Mouse (Mus musculus) kidney, adult 2 months (tissue): ENCODE data around the gene Pdzk1ip1. TPM values are rescaled to one million over a fixed set of nuclear protein-coding genes. Genes with fewer than 3 reads are reported as not detected.

ENCODE experiments used
- DNase-seq: peaks from one replicate; pipeline ENCODE4 v3.0.0; 2021
- H3K27ac ChIP-seq: fragments of 200-500 bp; 2 replicates; pipeline ENCODE4 v1.5.1; 2012; ENCODE audit warnings: low read depth, low read length, control low read depth, inconsistent platforms; ENCODE audit not compliant: insufficient read depth
- H3K27me3 ChIP-seq: fragments of 200-500 bp; replicated peaks from 2 replicates; pipeline ENCODE4 v1.6.1; 2012; ENCODE audit warnings: mild to moderate bottlenecking, moderate library complexity, low read length, inconsistent platforms; ENCODE audit not compliant: control insufficient read depth, insufficient read depth
- H3K36me3 ChIP-seq: fragments of 200-500 bp; 2 replicates; pipeline ENCODE4 v1.6.1; 2012; ENCODE audit warnings: mild to moderate bottlenecking, moderate library complexity, low read length, inconsistent platforms; ENCODE audit not compliant: control insufficient read depth, insufficient read depth
- H3K4me1 ChIP-seq: fragments of 200-500 bp; 2 replicates; pipeline ENCODE4 v1.6.1; 2011; ENCODE audit warnings: low read length; ENCODE audit not compliant: control insufficient read depth, insufficient read depth
- H3K4me3 ChIP-seq: fragments of 200-500 bp; 2 replicates; pipeline ENCODE4 v1.5.1; 2011; ENCODE audit warnings: mild to moderate bottlenecking, low read depth, low read length, control low read depth; ENCODE audit not compliant: insufficient read depth
- CTCF ChIP-seq: fragments of 200-500 bp; conservative IDR thresholded peaks from 2 replicates; pipeline ENCODE4 v1.5.1; 2011; ENCODE audit warnings: low read depth, mild to moderate bottlenecking, control low read depth, low read length, moderate library complexity, mixed read lengths; ENCODE audit not compliant: insufficient read depth, insufficient read length
- POLR2A ChIP-seq: fragments of 200-500 bp; IDR thresholded peaks from one replicate; pipeline ENCODE4 v1.6.1; 2011; ENCODE audit warnings: low read depth, low read length, control low read depth
- WGBS: fragments of 180-500 bp; shearing (Covaris S2); methylation state at CpG from one replicate; pipeline ENCODE4 v1.1.7; 2018; 5-methylcytosine and 5-hydroxymethylcytosine counted together
- polyA plus RNA-seq: library from polyadenylated mRNA; depleted of rRNA; stranded (reverse); fragments of >200 nt; gene quantifications from 2 replicates; pipeline ENCODE4 v1.2.3, GENCODE M21; 2012

The Pdzk1ip1 gene
- polyA plus RNA-seq, 1 experiment: 3,641 TPM

DNA sequence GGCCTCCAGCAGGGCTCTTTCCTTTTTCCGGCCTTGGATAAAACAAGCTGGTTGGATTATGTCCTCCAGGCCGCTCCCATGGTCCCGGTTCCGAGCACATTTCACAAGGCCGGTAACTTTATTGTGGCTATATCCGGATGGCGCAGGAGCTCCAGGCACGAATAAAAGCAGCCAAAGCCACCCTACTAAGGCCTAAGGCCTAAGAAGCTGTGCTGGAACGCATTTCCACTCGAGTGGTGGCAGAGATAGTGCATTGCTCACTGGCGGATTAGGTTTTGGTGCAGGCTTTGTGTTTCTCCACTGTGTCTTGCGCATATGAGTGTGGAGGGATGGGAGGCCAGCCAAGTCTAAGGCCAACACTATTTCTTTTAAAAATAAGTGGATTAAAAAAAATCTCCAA is 28.6 kb upstream of the Pdzk1ip1 start:
- Histone ChIP-seq H3K4me3 (peak overlapping the region; percentile 52), H3K4me1 (peaks cover 4% of the 10 kb centered on the region; the same call in 1 of the 2 replicates), H3K27ac (peak overlapping the region; percentile 31; the same call in 1 of the 2 replicates), H3K36me3 (no peaks in the 10 kb centered on the region), H3K27me3 (peaks cover 19% of the 10 kb centered on the region)
- TF ChIP-seq POLR2A (no peak), CTCF (no peak)
- 38% methylated on average over 12 of the region's 12 CpGs for WGBS
- peak; percentile 58 for DNase-seq

DNA sequence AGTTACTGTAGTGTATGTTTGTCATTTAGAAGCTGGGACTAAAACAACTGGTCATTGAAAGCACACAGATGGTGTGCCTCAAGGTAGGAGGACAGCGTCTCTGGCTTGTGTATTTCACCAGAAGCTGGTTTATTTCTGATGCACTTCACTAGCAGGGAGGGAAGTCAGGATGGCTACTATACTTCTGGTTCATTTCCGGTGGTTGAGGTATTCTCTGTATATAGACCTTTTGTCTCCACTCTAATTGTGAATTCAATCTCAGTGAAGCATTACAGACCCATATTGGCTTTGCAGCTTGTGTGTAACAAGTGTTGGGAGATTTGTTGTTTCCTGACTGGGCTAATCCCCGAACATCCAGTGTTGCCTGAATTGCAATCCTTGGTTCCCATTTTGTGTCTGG is 27.8 kb upstream of the Pdzk1ip1 start:
- Histone ChIP-seq H3K27me3 (peaks cover 19% of the 10 kb centered on the region), H3K4me3 (no peak overlapping the region), H3K27ac (no peak overlapping the region), H3K4me1 (peaks cover 4% of the 10 kb centered on the region; the same call in 1 of the 2 replicates), H3K36me3 (no peaks in the 10 kb centered on the region)
- WGBS: 40% methylated on average over 3 of the region's 3 CpGs
- DNase-seq: no peak
- no peak for TF ChIP-seq CTCF
- TF ChIP-seq POLR2A: no peak

DNA sequence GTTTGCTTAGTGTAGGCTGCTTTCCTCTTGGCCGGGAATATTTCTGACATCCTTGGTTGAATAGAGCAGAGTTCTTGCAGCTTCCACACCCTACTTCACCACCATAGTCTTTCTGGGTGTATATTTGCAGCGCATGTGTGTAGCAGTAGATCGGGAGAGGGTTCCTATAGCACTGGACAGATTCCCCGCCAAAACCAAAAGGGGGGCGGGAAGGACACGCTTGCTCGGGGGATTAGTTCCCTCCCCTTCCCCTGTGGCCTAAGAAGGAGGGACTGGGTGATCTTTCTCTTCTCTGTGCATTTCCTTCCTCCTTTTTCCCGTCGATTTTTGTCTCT is 26.0 kb upstream of the Pdzk1ip1 start:
- Histone ChIP-seq H3K27me3 (peaks cover 12% of the 10 kb centered on the region; the same call in 1 of the 2 replicates), H3K36me3 (no peaks in the 10 kb centered on the region), H3K4me1 (no peaks in the 10 kb centered on the region), H3K4me3 (peak overlapping the region; percentile 43; the same call in 1 of the 2 replicates), H3K27ac (no peak overlapping the region)
- 10% methylated on average over 9 of the region's 9 CpGs for WGBS
- TF ChIP-seq POLR2A (no peak), CTCF (no peak)
- no peak for DNase-seq

DNA sequence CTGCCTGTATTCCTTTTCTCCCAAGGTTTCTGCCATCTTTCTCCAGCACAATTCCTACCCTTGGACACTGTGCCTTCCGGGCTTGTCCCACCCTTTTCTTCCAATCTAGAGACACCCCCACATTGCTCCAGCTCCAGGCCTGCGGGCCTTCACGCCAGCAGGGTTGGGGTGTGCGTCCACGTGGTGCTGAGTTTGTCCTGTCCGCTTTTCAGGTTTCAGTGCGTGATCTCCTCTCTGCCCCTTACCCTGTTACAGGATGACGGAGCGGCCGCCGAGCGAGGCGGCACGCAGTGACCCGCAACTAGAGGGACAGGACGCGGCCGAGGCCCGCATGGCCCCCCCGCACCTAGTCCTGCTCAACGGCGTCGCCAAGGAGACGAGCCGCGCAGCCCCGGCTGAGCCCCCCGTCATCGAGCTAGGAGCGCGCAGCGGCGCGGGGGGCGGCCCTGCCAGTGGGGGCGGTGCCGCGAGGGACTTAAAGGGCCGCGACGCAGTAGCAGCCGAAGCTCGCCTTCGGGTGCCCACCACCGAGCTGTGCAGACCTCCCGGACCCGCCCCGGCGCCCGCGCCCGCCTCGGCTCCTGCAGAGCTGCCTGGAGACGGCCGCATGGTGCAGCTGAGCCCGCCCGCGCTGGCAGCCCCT is 25.5 kb upstream of the Pdzk1ip1 start:
- Histone ChIP-seq H3K4me3 (peak overlapping the region; percentile 43), H3K4me1 (no peaks in the 10 kb centered on the region), H3K36me3 (no peaks in the 10 kb centered on the region), H3K27ac (no peak overlapping the region), H3K27me3 (peaks cover 10% of the 10 kb centered on the region; the same call in 1 of the 2 replicates)
- DNase-seq: peak; percentile 28
- no peak for TF ChIP-seq CTCF
- no peak for TF ChIP-seq POLR2A
- WGBS: 2% methylated on average over 57 of the region's 58 CpGs

DNA sequence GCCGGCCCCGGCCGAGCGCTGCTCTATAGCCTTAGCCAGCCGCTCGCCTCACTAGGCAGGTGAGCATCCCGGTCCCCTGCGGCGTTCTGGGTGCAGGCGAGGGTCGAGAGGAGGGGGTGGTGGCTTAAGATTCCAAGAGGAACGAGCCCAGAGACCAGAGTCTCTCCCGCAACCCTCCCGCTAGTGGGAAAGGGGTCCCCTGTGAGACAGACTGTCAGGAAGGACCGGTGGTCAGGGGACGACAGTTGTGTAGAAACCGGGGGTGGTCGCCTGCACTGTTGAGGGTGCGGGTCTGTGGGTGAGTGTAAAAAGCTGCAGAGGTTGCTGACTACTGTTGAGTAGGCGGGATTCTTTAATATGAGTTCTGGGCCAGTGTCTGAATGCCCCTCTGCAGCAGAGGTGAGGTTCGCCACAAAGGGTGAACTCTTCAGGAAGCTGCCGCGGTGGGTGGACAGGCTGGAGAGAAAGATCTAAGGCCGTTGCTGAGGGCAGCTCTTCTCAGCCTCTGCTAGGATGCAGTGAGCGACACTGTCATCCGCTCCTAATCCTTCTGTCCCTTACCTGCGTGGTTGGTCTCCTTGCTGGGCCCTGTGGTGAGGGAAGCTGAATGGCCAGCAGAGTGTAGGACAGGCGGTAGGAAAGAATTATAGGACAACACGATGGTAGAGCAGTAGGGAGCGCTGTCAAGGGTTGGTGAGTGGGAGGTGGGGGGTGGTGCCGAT is 24.8 kb upstream of the Pdzk1ip1 start:
- Histone ChIP-seq H3K36me3 (no peaks in the 10 kb centered on the region), H3K27me3 (peaks cover 10% of the 10 kb centered on the region; the same call in 1 of the 2 replicates), H3K27ac (no peak overlapping the region), H3K4me1 (no peaks in the 10 kb centered on the region), H3K4me3 (peak overlapping the region; percentile 43)
- WGBS: 9% methylated on average over 31 of the region's 31 CpGs
- TF ChIP-seq CTCF (no peak), POLR2A (no peak)
- no peak for DNase-seq

DNA sequence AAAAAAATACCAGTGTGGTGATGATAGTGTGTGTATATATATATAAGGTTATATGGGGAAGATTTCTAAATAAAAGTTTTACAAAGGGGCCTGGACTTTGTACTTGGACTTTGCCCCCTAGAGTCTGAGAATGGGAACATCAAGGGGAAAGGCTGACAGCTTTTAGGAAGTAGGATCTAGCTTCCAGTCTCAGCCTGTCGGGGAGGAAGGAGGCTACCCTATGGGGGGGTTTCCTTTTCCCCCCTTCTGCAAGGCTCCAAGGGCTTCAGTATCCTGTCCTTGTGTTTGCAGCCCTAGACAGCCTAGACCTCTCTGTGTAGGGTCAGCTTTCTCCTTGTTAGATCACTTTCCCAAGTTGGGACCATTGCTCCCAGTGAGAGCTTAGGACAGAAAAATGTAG is 16.8 kb upstream of the Pdzk1ip1 start:
- Histone ChIP-seq H3K27me3 (no peaks in the 10 kb centered on the region), H3K4me3 (no peak overlapping the region), H3K4me1 (no peaks in the 10 kb centered on the region), H3K36me3 (no peaks in the 10 kb centered on the region), H3K27ac (no peak overlapping the region)
- DNase-seq: no peak
- TF ChIP-seq CTCF (no peak), POLR2A (no peak)
- 18% methylated on average over 1 of the region's 1 CpGs for WGBS

DNA sequence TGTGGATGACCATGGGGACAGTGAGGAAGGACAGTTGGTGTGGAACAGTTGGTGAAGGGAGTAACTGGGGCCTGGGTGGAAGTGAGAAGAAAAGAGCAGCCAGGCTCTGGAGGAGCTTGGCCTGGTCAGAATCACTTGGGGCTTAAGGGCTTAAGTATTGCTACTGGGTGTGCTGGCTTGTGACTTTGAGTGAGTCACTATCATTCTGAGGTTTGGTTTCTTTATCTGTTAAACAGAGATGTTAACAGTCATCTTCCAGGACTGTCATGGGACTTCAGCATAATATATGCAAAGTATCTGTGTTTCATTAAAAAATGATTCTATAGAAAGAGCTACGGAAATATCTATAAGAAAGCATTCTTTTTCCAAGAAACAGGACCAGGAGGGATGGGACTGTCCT is 13.7 kb upstream of the Pdzk1ip1 start:
- H3K36me3 ChIP-seq: no peaks in the 10 kb centered on the region
- no peak for DNase-seq
- no peaks in the 10 kb centered on the region for H3K27me3 ChIP-seq
- TF ChIP-seq POLR2A (no peak), CTCF (no peak)
- H3K4me3 ChIP-seq: no peak overlapping the region
- peaks cover 4% of the 10 kb centered on the region; the same call in 1 of the 2 replicates for H3K4me1 ChIP-seq
- peak overlapping the region; percentile 26; the same call in 1 of the 2 replicates for H3K27ac ChIP-seq
- WGBS: 98% methylated on average over 1 of the region's 1 CpGs
